Mouse (Mus musculus) layer of hippocampus, postnatal 25 days (tissue): ENCODE data around the gene Iglon5. TPM values are rescaled to one million over a fixed set of nuclear protein-coding genes. Genes with fewer than 3 reads are reported as not detected.

Experiments used
- DNase-seq, 2 experiments: peaks; one replicate each; pipeline ENCODE4 v3.0.0; 2022; ENCODE audit warnings: mixed read lengths in 2 of 2, low spot score in 1 of 2; ENCODE audit errors: extremely low spot score in 1 of 2
- microRNA-seq, 2 experiments: library from miRNA; unstranded; fragments of <30 nt; microRNA quantifications; one replicate each; pipeline ENCODE4 v1.2.0; 2021
- total RNA-seq, 2 experiments: library from RNA; stranded (reverse); gene quantifications; 2 replicates each; pipeline ENCODE4 v1.2.3; 2021

Gene Iglon5
- total RNA-seq, 2 experiments from 2014 or later = 24.0 to 29.3 TPM

DNA sequence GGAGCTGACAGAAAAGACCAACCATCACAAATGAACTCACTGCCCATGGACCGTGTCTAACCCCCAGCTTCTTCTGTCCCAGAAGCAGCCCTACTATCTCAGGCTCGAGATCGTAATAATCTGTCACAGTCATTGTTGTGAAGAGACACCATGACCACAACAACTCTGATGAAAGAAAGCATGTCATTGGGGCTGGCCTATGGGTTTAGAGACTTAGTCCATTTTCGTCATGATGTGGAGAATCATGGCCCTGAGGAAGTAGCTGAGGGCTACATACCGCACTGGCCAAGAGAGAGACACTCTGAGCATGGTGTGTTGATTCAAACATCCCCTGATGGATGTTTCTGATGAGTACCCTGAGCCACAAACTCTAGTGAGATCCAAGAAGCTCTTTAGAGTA is 55.2 kb downstream of the Iglon5 start:
- DNase-seq = no peak

DNA sequence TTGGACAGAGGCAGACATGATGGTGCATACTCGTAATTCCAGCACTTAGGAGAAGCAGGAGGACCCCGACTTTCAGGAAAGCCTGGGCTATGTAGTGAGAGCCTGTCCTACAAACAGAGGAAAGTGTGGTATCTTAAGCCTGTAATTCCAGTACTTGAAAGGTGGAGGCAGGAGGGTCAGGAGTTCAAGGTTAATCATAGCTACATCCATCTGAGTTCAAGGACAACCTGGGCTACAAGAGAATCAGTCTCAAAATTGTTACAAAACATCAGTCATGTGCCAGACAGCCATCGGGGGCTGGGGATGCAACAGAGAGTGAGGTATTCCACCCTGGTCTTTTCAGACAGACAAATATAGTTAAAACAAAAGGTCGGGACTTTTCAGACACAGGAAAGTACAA is 57.0 kb downstream of the Iglon5 start:
- DNase-seq = no peak

DNA sequence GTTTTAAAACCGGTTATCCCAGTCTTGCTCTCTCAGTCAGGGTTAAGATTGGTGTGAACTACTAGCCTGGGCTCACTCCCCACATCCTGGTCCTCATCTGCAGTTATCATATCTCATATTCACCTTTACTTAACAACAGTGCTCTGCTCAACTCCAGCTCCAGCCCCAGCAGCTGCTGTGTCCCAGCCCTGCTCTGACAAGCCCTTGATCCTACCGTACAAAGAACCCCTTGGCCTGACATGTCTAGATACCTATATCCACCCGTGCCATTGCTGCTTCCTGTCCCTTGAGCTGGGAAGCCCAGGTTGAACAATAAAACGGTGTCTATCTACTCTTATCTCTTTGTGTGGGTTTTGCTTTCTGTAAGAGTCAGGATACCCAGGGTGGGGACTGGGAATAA is 60.4 kb downstream of the Iglon5 start:
- DNase-seq = no peak

DNA sequence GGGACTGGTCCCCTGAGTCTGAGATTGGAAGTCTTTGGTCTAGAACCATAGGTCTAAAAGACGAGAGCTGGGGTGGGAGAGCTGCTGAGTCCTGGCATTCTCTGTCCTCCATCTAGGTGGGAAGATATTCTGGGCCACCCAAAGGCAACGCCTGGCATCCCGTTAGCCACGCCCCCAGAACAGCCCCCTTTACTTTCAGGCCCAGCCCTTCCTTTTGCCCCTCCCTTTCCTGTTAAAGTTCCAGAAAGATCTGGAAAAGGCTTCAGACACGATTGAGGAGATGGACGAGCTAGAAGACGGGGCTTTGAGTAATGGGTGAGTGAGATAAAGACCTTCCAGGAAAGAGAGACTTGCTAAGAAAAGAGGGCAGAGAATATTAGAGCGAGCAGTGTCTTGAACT is 62.5 kb downstream of the Iglon5 start, which contains the start of gene Lim2:
Gene Lim2, plus strand, starts transcription at position 265 of the 400 bp plus-strand sequence.
- DNase-seq = no peak

GRCm38 (mm10) chr7:43423991-43424625 is 65.8 kb downstream of the Iglon5 start:
- DNase-seq = no peak

GRCm38 (mm10) chr7:43422995-43423617 is 66.8 kb downstream of the Iglon5 start:
- DNase-seq = peak; percentile 84 to 96

Small RNAs within 50 kb of the gene (microRNA-seq; reads per million reads assigned to microRNA genes)
- 0.40 to 1.1 reads per million in 2 experiments for gene Mir7051

Other genes with a start within 250 kb of the Iglon5 start
- 10 to 100 TPM; 24.1 to 24.4 TPM for gene Zfp715, start 176.8 kb downstream of the Iglon5 start, total RNA-seq
- gene Siglecf, start 138.7 kb downstream of the Iglon5 start, total RNA-seq = under 1 TPM; 0.66 to 0.73 TPM
- gene Siglecg, start 81.9 kb downstream of the Iglon5 start, total RNA-seq = under 1 TPM in 1 of 2 experiments, not detected in 1; 0.38 TPM
- gene Lim2, start 62.4 kb downstream of the Iglon5 start, total RNA-seq = not detected
- gene Nkg7, start 53.0 kb downstream of the Iglon5 start, total RNA-seq = not detected
- not detected for gene Cldnd2, start 49.3 kb downstream of the Iglon5 start, total RNA-seq
- gene Etfb, start 46.0 kb downstream of the Iglon5 start, total RNA-seq = 10 to 100 TPM; 58.8 to 77.2 TPM
- 1 to 10 TPM in 1 of 2 experiments, not detected in 1; 1.6 TPM for gene Gm45233, start 45.9 kb downstream of the Iglon5 start, total RNA-seq
- 1 to 10 TPM; 1.8 to 1.9 TPM for gene Vsig10l, start 26.9 kb downstream of the Iglon5 start, total RNA-seq
- not detected for gene 4931406B18Rik, start 15.9 kb upstream of the Iglon5 start, total RNA-seq
- gene Cd33, start 54.4 kb upstream of the Iglon5 start, total RNA-seq = 1 to 10 TPM; 3.2 to 5.7 TPM
- gene Zfp658, start 72.2 kb upstream of the Iglon5 start, total RNA-seq = 1 to 10 TPM; 5.2 to 6.1 TPM
- gene Zfp719, start 89.5 kb upstream of the Iglon5 start, total RNA-seq = 10 to 100 TPM; 21.6 to 25.3 TPM
- gene Zfp819, start 117.1 kb upstream of the Iglon5 start, total RNA-seq = under 1 TPM in 1 of 2 experiments, not detected in 1; 0.20 TPM
- gene Ceacam18, start 144.6 kb upstream of the Iglon5 start, total RNA-seq = under 1 TPM in 1 of 2 experiments, not detected in 1; 0.12 TPM
- under 1 TPM; 0.45 to 0.98 TPM for gene Siglece, start 170.1 kb upstream of the Iglon5 start, total RNA-seq
- gene Ctu1, start 181.9 kb upstream of the Iglon5 start, total RNA-seq = 10 to 100 TPM in 1 of 2 experiments, 1 to 10 TPM in 1; 8.8 to 11.6 TPM
- gene Klk14, start 200.3 kb upstream of the Iglon5 start, total RNA-seq = not detected
- not detected for gene Klk13, start 222.5 kb upstream of the Iglon5 start, total RNA-seq